Mouse (Mus musculus) central nervous system, embryonic 18 days (tissue): ENCODE results near the gene Tle1. TPM values are rescaled to one million over a fixed set of nuclear protein-coding genes. Genes with fewer than 3 reads are reported as not detected.

Source experiments
- polyA plus RNA-seq: library from polyadenylated mRNA; depleted of rRNA; stranded (reverse); fragments of >200 nt; gene quantifications from 2 replicates; pipeline ENCODE4 v1.2.3, GENCODE M21; 2012; rRNA removed

Gene Tle1
- polyA plus RNA-seq, result 65.0 and 68.7 TPM in 2 replicates

DNA sequence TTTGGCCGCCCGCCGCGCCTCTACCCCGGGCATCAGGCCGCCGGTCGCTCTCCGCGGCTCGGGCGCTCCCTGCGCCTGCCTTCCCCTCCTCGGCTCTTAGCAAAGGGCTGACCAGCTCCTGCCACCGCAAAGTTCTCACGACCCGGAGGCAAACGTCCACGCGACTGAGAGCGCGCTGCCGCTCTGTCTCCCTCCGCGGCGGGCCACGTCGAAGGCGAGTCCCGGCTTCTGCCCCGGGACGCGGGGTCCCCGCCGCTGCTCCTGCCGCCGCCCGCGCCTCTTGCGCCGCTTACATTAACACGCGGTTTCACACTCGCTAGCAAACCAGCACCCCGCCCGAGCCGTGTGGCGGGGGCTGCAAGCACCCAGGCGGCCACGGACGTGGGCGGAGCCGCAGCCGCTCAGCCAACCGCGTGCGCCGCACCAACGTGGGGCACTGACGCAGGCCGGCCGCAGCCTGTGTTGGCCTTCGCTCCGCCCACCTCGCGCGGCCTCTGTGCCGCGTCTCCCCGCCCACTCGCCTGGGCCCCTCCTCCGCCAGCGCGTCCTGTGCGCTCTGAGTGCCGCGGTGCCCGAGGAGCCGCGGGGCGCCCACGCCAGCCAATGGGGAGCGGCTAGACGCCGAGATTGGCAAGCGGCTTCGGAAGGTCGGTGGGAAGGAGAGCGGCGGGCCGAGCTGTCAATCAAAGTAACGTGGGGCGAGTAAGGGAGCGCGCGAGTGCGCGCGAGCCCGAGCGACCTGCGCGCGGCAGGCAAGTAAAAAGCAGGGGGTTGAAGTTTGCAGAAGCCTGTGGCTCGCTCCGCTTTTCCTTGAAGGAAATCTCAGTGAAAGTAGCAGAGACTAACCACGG is at the start of gene Tle1:
TSS of gene Tle1 (minus strand) at position 361 of the 851 bp plus-strand sequence.

